Mouse (Mus musculus) layer of hippocampus, adult 9-10 months (tissue): Measurements from ENCODE around the gene Homer3.
A peak's percentile ranks its signal among the peaks of the same experiment; 100 is the strongest.

Source experiments
- DNase-seq: peaks from one replicate; pipeline ENCODE4 v3.0.0; 2022; ENCODE audit warnings: low spot score

Homer3 gene

DNA sequence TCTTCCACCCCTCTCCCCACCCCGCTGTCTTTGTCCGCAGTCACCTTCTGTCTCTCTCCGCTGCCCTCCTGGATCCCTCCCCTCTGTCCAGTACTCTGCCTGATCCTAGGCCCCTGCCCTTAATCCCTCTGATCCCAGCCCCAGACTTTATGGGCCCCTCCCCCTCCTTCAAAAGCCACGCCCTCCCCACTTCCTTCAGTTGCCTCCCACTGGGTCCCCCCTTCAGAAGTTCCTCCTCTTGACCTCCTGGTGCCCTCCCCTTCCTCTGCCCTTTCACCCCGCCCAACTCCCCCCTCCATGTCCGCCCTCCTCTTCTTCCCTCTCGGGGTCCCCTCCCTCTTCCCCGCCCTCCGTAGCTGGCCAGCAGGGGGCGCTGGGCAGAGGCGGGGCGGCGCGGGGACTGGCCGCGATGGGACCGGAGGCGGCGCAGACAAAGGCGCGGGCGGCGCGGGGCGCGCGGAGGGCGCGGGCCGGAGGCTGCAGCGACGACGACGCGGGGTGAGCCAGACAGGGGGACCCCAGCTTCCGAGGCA is at the start of gene Homer3:
TSS of gene Homer3 (plus strand) at position 225 of the 533 bp plus-strand sequence.
- peak; percentile 42 for DNase-seq

DNA sequence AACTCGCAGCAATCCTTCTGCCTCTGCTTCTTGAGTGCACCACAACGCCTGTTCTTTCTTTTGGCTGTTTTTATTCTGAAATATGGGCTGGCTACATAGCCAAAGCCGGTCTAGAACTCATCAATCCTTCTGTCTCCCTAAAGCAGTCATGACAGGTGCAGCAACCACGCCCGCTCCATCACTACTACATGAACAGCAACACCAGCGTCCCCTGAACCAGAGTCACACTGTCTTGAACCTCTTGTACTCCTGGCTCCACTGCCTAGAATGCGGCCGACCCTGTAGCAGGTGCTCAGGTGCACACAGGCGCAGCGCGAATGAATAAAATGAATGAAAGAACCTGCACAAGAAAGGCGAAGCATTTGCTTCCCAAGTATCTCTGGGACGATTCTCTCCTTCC is 49.0 kb upstream of the Homer3 start:
- no peak for DNase-seq

DNA sequence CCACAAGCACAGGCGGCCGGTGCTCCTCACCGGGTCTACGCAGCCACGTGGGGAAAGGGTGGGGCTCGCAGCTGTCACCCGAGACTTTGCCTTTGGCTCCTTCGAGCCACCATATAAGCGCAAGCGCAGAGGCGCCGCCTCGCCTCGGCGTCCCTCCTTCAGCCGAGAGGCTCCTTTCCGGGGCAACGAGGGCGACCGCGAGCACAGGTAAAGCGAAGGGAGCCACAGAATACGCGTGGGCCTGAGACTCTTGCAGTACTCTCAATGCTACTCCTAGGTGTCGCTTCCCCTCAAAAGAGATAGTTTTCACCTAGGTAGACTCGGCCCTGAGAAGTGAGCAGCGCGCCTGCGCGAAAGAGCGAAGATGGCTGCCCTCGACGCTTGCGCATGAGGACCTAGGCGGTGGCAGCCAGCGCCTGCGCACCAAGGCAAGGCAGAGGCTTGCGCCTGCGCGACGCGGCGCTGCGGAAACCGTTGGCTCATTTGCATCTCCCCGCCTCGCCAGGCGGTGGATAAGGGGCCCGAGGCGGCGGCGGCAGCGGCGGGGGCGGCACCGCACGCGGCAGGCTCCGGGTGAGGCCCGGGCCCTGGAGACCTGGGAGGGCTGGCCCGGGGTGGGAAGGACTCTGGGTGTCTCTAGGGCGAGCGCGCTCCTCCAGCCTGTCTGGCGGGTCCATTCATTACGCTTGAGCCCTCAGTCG is 48.4 kb upstream of the Homer3 start, which contains the start of the genes Sugp2 and Armc6:
TSS of gene Sugp2 (plus strand) at position 147 of the 701 bp plus-strand sequence.
TSS of gene Armc6 (minus strand) at position 387 of the 701 bp plus-strand sequence.
- DNase-seq = peak; percentile 94

DNA sequence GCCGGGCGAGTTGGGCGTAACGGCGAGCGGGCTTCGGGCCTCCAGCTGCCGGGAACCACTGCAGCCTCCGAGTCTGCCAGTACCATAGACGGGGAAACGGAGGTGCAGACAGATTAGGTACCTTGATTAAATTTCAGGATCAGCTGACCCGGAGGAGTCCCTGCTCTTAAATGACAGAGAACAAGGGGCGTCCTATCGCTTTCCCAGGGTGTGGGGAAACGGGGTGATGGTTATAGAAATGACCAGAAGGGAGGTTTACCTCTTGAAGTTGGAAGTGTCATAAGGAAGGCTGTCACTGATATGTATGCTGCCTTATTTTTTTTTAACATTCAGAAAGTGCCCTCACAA is 47.9 kb upstream of the Homer3 start:
- no peak for DNase-seq

- DNase-seq = no peak
These were observed 44.8 kb upstream of the Homer3 start for GRCm38 (mm10) chr8:70237842-70238241.

DNA sequence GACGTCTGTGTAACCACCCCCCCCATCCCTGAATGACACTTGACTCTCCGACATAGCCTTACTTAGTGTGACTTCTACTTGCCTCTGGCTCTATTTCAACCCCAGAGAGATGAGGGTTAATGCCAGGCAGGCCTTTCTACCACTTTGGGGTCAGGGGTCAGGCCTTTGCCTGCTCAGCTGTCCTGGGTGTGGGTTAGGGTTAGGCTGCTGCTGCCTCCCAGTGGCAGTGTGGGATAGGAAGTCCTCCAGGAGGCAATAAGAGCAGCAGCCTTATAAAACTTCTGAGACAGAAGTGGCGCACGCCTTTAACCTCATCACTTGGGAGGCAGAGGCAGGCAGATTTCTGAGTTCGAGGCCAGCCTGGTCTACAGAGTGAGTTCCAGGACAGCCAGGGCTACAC is 42.0 kb upstream of the Homer3 start:
- no peak for DNase-seq

DNA sequence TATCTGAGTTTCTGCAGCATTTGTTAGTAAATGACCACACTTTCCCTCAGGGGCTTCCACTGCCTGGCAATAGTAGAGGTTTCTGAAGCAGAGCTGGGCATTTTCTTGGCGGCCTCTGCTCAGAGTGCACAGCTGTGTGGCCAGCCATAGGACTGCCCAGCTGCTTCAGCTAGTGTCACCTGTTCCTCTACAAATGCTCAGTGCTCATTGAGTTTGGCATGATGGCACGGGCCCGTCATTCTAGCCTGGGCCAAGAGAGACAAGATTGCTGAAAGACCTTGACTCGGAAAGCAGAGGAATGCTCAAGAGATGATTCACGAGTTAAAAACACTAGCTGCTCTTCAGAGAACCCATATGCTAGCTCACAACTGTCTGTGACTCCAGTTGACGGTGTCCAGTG is 36.0 kb upstream of the Homer3 start:
- no peak for DNase-seq

- DNase-seq = no peak
These were observed 34.8 kb upstream of the Homer3 start for GRCm38 (mm10) chr8:70247841-70248240.

- no peak for DNase-seq
These were observed 28.0 kb upstream of the Homer3 start for GRCm38 (mm10) chr8:70254628-70255027.

GRCm38 (mm10) chr8:70257456-70257855 is 25.2 kb upstream of the Homer3 start:
- no peak for DNase-seq

- DNase-seq = no peak
These were observed 24.0 kb upstream of the Homer3 start for GRCm38 (mm10) chr8:70258600-70258999.

DNA sequence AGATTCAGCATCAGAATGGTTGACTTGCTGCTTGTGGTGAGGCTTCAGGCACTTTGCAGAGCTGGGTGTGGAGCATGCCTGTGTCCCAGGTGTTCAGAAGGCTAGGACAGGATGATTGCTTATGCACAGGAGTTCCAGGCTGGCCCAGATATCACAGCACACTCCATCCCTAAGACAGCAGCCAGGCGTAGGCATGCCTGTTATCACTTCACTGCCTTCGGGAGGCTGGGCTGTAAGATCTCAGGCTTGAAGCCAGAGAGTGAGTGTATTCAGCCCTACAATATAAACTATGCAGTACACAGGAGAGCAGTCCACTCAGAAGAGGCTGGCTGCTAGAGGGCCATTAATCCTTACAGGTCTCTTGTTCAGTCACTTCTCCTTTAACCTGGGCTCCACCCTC is 23.6 kb upstream of the Homer3 start:
- DNase-seq = no peak

GRCm38 (mm10) chr8:70267674-70268073 is 15.0 kb upstream of the Homer3 start:
- no peak for DNase-seq

- DNase-seq = no peak
These were observed 14.3 kb upstream of the Homer3 start for GRCm38 (mm10) chr8:70268311-70268710.

- DNase-seq = no peak
These were observed 13.6 kb upstream of the Homer3 start for GRCm38 (mm10) chr8:70268799-70269565.

DNA sequence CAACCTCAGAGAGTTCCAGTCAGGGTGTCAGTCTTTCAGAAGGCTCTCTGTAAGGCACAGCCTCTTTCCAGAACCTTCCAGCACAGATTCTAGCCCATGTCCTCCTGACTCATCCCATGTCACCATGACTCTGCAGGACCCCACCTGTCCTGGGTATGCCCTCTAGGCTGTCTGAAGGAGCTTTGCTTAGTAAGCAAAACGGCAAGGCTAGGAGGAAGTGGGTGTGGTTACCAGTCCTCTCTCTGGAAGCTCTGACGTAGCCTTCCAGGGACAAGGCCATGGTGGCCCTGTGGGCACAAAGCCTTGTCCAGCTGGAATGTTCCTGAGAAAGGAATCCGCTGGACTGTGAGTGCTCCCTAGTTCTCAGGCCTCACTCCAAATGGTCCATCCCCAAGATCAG is 9.7 kb upstream of the Homer3 start:
- no peak for DNase-seq

DNA sequence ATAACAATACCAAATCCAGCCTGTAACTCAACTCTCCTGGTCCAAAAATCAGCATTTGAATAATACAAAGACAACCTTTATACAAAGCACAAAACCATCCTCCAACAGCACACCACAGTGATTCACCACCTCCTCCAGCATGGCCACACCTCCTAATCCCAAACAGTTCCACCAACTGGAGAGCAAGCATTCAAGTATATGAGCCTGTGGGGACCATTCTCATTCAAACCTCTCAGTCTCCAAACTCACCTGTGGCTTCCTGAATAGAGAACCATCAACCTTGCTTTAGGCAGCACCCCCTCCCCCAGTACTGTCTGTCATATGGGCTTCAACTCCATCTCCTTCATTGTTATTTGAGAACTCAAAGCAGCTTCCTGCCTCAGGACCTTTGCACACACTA is 8.3 kb upstream of the Homer3 start:
- no peak for DNase-seq

GRCm38 (mm10) chr8:70276476-70276875 is 6.2 kb upstream of the Homer3 start:
- no peak for DNase-seq

DNA sequence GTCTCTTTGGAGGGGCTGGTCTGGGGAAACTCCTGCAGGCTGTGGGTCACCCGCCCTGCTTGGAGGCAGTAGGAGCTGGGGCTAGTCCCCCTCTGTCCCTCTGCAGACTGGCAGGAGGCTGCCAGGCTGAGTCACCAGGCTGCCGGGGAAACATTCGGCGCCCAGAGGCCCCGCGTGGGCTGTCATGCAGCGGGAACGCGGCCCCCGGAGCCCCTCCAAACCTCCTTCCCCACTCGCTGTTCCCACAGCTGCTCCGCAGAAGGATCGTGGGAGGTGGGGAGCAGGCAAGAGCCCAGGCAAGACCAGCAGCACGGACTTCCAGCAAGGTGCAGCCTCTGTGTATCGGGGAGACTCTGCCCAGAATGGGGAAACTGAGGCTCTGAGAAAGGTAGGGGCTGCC is 4.5 kb upstream of the Homer3 start:
- DNase-seq = no peak

- DNase-seq = no peak
These were observed 3.4 kb upstream of the Homer3 start for GRCm38 (mm10) chr8:70279266-70279665.

DNA sequence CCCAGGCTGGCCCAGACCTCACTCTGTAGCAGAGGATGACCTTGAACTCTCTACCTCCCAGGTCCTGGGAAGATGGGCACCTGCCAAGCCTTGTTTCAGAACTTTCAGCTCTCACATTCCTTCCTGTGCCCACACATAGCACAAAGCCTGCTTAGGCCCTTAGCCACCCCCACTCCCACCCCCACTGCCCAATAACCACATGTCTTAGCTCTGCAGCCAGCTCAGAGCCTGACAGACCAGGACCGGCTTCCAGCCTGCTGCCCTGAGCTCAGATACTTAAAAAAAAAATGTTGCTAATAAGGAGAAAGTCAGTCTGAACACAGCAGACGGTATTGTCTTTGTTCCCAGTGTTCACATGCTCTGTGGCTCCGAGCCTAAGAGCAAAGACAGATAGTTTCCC is 1.6 kb upstream of the Homer3 start:
- DNase-seq = no peak

- no peak for DNase-seq
These were observed 780 bp downstream of the Homer3 start for GRCm38 (mm10) chr8:70283136-70284077.
